Mouse (Mus musculus) brain, embryonic 14.5 days (tissue): ENCODE measurements around the gene Timeless. TPM values are rescaled to one million over a fixed set of nuclear protein-coding genes. Genes with fewer than 3 reads are reported as not detected.
"Not testable (repeated sequence)": the region's sequence is repeated elsewhere in the genome, so short reads cannot be mapped to it uniquely, and the experiment has no call there.

ENCODE experiments used
- DNase-seq: peaks from one replicate; pipeline ENCODE4 v3.0.0-alpha.2; 2011; ENCODE audit warnings: low read depth
- CTCF ChIP-seq: fragments of 200-500 bp; IDR thresholded peaks from 2 replicates; pipeline ENCODE4 v1.5.1; 2012; ENCODE audit warnings: inconsistent platforms, mild to moderate bottlenecking, moderate library complexity, borderline replicate concordance; ENCODE audit not compliant: insufficient read depth, insufficient read length; ENCODE audit errors: extremely low read depth
- POLR2A ChIP-seq: fragments of 200-500 bp; IDR thresholded peaks from 2 replicates; pipeline ENCODE4 v1.6.1; 2012; ENCODE audit warnings: mild to moderate bottlenecking, inconsistent platforms, borderline replicate concordance; ENCODE audit not compliant: poor library complexity, insufficient read depth, insufficient read length, severe bottlenecking; ENCODE audit errors: extremely low read depth
- polyA plus RNA-seq: library from polyadenylated mRNA; depleted of rRNA; stranded (reverse); fragments of >200 nt; gene quantifications from 2 replicates; pipeline ENCODE4 v1.2.3, GENCODE M21; 2012; rRNA removed

Gene Timeless
- 12.9 and 14.0 TPM in 2 replicates for polyA plus RNA-seq

DNA sequence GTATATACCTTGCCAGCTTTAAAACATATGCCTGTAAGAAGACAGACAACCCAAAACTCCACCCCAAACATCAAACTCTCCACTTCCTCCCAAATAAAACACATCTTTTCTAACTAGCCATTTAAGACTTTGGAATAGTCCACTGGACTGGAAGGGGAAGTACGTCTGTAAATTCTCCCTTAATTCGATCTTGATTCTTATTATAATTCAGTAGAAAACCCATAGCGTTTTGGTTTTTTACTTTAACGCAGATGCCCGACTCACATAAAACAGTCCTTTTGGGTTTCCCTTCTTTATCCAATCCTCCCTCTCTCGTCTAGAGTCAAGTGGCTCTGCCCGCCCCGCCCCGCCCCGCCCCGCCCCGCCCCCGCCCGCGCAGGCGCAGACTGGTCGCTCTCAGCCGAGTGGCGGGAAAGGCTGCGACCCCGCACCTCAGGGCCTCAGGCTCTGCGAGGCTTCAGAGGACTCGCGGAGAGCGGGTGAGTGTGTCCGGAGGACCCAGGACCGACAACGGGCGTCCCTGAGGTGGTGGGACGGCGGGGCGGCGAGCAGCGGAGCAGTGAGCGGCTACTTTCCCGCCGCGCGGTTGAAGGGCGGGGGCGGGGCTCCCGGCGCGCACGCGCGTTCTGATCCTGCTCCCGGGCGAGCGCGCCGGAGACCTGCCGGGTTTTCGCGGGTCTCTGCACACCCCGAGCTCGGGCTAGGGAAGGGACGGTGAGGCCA lies at the start of gene Timeless:
Timeless (plus strand) TSS at position 369 of the 723 bp plus-strand sequence.
- TF ChIP-seq POLR2A (peak; percentile 79), CTCF (no peak)
- peak; percentile 88 for DNase-seq

DNA sequence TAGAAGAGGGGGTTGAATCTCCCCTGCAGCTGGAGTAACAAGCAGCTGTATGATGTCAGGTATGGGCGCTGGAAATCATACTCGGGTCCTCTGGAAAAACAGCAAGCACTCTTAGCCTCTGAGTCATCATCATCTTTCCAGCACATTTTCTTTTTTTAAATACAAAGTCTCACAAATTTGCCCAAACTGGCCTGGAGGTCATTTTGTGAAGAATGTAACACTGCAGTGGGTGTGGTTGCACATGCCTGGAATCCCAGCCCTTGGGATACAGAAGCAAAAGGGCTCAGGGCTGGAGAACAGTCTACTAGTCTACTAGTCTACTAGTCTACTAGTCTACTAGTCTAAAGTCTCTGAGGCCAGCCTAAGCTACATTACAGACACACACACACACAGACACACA lies 47.6 kb upstream of the Timeless start:
- no peak for DNase-seq

DNA sequence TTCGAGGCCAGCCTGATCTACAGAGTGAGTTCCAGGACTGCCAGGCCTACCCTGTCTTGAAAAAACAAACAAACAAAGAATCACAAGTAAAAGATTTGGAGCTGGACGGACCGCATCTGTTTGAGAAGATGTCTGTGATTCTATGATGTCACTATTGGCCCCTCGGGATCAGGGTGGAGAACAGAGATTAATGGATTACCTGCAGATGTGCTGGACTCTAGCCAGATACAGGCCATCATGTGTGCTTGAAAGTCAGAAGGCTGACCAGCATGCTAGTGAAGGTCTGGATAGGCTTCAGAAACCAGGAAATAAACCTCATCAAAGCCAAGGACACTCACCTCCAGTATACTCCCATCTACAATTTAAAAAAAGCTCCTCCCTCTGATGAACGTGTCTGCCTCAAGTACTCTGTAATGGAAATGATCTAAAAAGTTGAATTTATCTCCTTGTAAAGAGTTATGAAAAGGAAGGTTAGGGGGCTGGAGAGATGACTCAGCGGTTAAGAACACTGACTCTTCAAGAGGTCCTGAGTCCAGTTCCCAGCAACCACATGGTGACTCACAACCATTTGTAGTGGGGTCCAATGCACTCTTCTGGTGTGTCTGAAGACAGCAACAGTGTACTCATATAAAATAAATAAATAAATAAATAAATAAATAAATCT lies 46.5 kb upstream of the Timeless start:
- no peak for DNase-seq
- TF ChIP-seq POLR2A (no peak), CTCF (no peak)

More for the DNA sequence above, 47.6 kb upstream of the Timeless start:
- TF ChIP-seq CTCF (no peak), POLR2A (no peak)

DNA sequence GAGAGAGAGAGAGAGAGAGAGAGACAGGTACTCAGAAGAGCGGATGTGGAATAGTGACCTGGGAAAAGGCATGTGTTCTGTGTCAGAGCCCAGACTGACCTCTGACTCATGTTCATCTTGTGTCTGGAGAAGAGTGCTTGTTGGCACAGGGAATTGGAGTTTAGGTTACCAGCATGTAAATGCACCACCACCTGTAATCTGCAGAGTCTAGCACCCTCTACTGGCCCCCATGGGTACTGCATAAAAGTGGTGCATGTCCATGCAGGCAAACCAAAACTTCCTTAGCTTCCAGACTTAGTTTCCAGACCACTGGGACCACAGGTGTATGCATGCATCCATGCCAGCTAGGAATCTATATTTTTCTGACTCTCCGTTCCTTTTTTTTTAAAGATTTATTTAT lies 45.9 kb upstream of the Timeless start:
- peak; percentile 88 for DNase-seq
- TF ChIP-seq CTCF (peak; percentile 90), POLR2A (no peak)

DNA sequence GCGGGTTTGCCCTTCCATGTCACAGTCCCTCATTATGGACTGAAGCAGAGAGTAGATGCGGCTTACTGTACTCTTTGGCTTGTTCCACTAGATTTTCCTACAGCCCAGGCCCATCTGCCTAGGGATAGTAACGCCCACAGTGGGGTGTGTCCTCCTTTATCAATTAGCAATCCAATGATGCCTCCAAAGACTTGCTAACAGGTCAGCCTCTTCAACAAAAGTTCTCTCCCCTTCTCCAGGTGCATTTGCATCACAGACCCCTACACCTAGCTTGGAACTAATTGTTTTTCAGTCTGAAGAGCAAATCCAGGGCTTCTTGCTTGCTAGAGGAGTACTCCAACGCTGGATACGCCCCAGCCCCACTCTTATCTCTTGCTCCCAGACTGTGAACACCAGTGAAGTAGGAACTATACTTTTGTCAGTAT lies 44.7 kb upstream of the Timeless start:
- TF ChIP-seq POLR2A: no peak
- no peak for TF ChIP-seq CTCF
- DNase-seq: no peak

DNA sequence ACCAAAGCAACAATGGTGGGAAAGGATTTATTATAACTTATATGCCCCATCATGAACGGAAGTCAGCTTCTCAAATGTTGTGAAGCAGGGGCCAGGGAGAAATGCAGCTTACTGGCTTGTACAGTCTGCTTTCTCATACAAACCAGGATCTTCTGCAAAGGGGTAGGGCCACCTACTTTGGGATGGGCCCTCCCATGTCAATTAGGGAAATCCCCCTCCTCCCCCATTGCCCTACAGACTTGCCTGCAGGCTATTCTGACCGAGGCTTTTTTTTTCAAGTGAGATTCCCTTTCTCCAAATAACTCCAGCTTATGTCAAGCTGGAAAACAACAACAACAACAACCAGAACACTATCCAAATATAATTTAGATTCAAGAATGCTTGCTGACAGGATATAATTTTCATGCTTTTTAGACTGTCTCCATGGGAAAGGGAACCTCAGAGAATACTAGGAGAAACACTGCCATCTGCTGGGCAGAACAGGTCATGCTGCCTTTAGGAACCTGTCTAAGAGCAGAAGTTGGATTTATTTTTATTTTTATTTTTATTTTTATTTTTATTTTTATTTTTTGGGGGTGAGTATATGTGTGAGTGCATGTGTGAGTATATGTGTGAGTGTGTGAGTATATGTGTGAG lies 43.5 kb upstream of the Timeless start:
- TF ChIP-seq CTCF (peak; percentile 74; the same call in 1 of the 2 replicates), POLR2A (no peak)
- DNase-seq: peak; percentile 88

DNA sequence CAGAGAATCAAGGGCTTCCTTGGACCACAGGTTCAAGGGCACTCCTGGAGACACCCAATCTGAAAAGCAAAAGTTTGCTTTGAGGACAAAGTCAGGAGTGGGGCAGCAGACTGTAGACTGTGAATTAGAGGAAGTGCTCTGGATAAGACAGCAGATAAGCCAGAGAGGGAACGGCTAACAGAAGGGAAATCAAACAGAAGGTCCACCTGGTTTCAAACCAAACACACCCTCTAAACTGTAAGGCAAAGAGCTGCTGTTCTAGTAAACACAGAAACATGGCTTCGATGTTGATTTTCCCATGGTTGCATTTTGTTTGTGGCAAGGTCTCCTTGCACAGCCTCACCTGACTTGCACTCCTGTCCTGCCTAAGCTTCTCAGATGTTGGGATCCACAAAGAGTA lies 40.4 kb upstream of the Timeless start:
- DNase-seq: no peak
- TF ChIP-seq CTCF (no peak), POLR2A (no peak)

DNA sequence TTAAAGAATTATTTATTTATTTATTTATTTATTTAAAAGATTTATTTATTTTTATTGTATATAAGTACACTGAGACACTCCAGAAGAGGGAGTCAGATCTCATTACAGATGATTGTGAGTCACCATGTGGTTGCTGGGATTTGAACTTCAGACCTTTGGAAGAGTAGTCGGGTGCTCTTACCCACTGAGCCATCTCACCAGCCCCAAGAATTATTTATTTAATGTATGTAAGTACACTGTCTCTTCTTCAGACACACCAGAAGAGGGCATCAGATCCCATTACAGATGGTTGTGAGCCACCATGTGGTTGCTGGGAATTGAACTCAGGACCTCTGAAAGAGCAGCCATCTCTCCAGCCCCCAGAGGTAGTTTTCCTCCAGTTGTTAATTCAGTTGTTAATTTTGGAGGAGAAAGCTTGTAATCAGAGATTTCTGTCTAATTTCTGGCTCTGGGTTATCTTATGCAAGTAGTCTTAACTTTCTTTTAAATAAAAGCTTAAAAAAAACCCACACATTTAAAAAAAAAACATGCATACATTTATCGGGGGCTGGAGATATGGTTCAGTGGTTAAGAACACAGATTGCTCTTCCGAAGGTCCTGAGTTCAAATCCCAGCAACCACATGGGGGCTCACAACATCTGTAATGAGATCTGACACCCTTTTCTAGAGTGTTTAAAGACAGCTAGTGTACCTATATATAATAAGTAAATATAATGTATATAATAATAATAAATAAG lies 39.7 kb upstream of the Timeless start:
- DNase-seq: not testable (repeated sequence)

DNA sequence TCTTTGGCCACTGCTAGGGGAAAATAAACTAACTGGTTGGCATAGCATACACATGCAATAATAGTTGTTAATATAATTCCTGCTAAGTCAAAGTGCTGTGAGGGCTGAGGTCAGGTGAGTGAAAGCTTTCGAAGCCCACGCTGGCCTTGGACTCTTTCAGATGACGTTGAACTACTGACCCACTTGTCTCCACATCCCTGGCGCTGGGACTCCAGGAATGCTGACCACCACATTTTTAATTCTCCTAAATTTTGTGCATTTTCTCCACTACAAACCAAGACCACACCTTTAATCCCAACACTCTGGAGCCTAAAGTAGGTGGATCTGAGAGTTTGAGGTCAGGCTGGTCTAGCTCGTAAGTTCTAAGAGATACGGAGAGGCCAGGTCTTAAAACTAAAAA lies 38.8 kb upstream of the Timeless start:
- no peak for TF ChIP-seq CTCF
- TF ChIP-seq POLR2A: no peak
- DNase-seq: no peak

DNA sequence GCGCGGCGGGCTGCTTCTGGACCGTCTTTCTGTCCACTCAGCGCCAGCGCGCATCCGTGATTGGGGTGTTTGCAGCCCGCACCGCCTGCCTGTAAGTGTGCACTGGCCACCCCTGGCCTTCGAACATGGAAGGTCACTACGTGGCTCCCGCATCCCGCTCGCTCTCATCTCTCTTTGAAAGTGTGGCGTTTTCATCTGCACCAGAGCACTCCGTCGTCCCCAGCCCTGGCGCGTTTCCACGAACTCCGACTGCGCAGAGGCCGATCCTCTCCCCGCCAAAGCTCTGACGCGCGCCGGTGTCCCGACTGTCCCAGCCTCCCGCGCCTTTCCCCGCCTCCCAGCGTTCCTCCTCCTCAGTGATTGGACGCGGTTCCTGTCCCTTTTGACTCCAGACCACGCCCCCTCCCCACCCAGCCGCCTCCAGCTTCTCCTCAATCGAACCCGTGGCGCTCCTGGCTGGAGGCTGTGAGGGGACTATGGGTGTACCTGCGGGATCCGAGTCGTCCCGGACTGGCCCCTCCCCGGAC lies 37.8 kb upstream of the Timeless start, which contains the start of gene Gls2:
Gls2 (plus strand) TSS at position 434 of the 527 bp plus-strand sequence.
- peak; percentile 98 for DNase-seq
- TF ChIP-seq CTCF (no peak), POLR2A (peak; percentile 11; the same call in 1 of the 2 replicates)
